22 mouse cellular contexts compared by ENCODE assay signal in the genomic region with DNA sequence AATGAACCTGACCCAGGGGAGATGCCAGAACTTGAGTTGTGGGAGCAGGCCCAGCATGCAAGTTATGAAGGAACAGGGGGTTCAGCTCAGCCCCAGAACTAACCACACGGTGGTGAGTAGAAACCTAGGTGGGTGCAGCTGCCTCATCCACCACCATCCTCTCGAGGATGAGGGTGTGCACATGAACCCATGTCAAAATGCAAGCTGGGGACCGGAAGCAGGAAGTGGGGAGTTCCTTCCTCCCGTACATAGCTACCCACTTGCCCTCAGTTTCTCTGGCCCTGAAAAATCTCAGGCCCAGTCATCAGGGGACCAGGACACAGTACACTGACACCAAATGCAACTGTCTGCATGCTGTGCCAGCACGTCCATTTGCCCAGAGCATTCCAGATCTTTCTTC. TPM values are rescaled to one million over a fixed set of nuclear protein-coding genes. Genes with fewer than 3 reads are reported as not detected.
A peak's percentile ranks its signal among the peaks of the same experiment; 100 is the strongest.
DNase-seq lines count a peak whose midpoint lies in the region; ATAC-seq lines count a peak whose summit lies in the region.
"Had no signal": no experiment of that assay in that cellular context is flagged by ENCODE, and none has a peak within 500 bp of the region (broad histone marks: within the 10 kb centered on the region; RNA-seq: fewer than 3 reads in every experiment).

No protein-coding gene starts in this region.

- H3K36me3 ChIP-seq in heart, embryonic 16.5 days (ENCODE audit: control insufficient read depth, insufficient read depth) = no peaks in the 10 kb centered on the region
- H3K36me3 ChIP-seq in liver, embryonic 11.5 days (ENCODE audit: control insufficient read depth, insufficient read depth, low read length) = no peaks in the 10 kb centered on the region
- H3K36me3 ChIP-seq: liver, embryonic 12.5 days had no signal

- intact Hi-C loops in heart, postnatal 25 days (cut with DNase I) = no loop called here

- H3K9me3 ChIP-seq in heart, embryonic 16.5 days (replicated peaks; ENCODE audit: control insufficient read depth, low read length) = no peaks in the 10 kb centered on the region
- no peaks in the 10 kb centered on the region for H3K9me3 ChIP-seq in liver, embryonic 11.5 days (ENCODE audit: control insufficient read depth, low read length)
- H3K9me3 ChIP-seq: liver, embryonic 12.5 days had no signal

- 61% methylated on average over 5 of the region's 5 CpGs for WGBS in heart, embryonic 16.5 days
- WGBS in liver, embryonic 11.5 days = 57% methylated on average over 5 of the region's 5 CpGs

- no peak overlapping the region; the same call in 1 of the 2 replicates for H3K4me3 ChIP-seq in heart, embryonic 16.5 days (ENCODE audit: low read length)
- H3K4me3 ChIP-seq in liver, embryonic 11.5 days (ENCODE audit: low read depth, low read length) = no peak overlapping the region
- H3K4me3 ChIP-seq: liver, embryonic 12.5 days had no signal

- H3K9ac ChIP-seq in heart, embryonic 16.5 days (ENCODE audit: low read length) = no peak overlapping the region
- H3K9ac ChIP-seq in liver, embryonic 11.5 days (ENCODE audit: low read depth, low read length) = no peak overlapping the region
- H3K9ac ChIP-seq: liver, embryonic 12.5 days had no signal

- H3K4me1 ChIP-seq in heart, embryonic 16.5 days (ENCODE audit: control insufficient read depth, insufficient read depth, low read length) = 0 out of 2 replicates have a peak, but pooled peaks cover 3% of the 10 kb centered on the region
- no peaks in the 10 kb centered on the region; the same call in 1 of the 2 replicates for H3K4me1 ChIP-seq in liver, embryonic 11.5 days (replicated peaks; ENCODE audit: control insufficient read depth, insufficient read depth, low read length)
- H3K4me1 ChIP-seq: liver, embryonic 12.5 days had no signal

- peak overlapping the region; percentile 19; the same call in 1 of the 2 replicates for H3K27ac ChIP-seq in heart, embryonic 16.5 days (ENCODE audit: low read length)
- H3K27ac ChIP-seq in liver, embryonic 11.5 days (ENCODE audit: low read depth, low read length) = no peak overlapping the region
- H3K27ac ChIP-seq: liver, embryonic 12.5 days had no signal

- ATAC-seq in heart, embryonic 16.5 days (replicated peaks; ENCODE audit: extremely low read depth, insufficient read depth, low FRiP score) = no peak
- no peak for ATAC-seq in liver, embryonic 11.5 days (replicated peaks; ENCODE audit: low FRiP score)
- ATAC-seq: forebrain, embryonic 14.5 days; hindbrain, embryonic 16.5 days; liver, embryonic 12.5 days; lung, postnatal 0 days had no signal

- no peak for DNase-seq in heart, postnatal 25 days (ENCODE audit: low spot score)
- peak; percentile 83 for DNase-seq in CD4-positive, CD25-positive, alpha-beta regulatory T cell, adult 2 months (ENCODE audit: low read depth, low spot score)
- peak; percentile 91 for DNase-seq in induced T-regulatory cell, adult 2 months (ENCODE audit: low read depth)
- DNase-seq in thymus, postnatal 0 days (ENCODE audit: low spot score) = peak; percentile 87
- DNase-seq in ovary, postnatal 10 days (ENCODE audit: low spot score) = no peak
- DNase-seq in right cerebral cortex, adult 2 months (ENCODE audit: low spot score in 2 of 2) = no peak
- no peak for DNase-seq in liver, embryonic 11.5 days (ENCODE audit: low spot score)
- DNase-seq: adrenal gland, adult 2 months; cerebellum, adult 9-10 months; embryo, embryonic 11 days; heart, postnatal 36 days; kidney, adult 8-10 months; left cerebral cortex, postnatal 4 days; right cerebral cortex, postnatal 14 days had no signal

- peak overlapping the region; percentile 10 for H3K4me2 ChIP-seq in heart, embryonic 16.5 days (ENCODE audit: low read depth, low read length)
- H3K4me2 ChIP-seq in liver, embryonic 11.5 days = no peak overlapping the region
- H3K4me2 ChIP-seq: liver, embryonic 12.5 days had no signal

- no peaks in the 10 kb centered on the region for H3K27me3 ChIP-seq in heart, embryonic 16.5 days (ENCODE audit: control insufficient read depth, insufficient read depth, low read length)
- no peaks in the 10 kb centered on the region for H3K27me3 ChIP-seq in liver, embryonic 11.5 days (replicated peaks; ENCODE audit: control insufficient read depth, insufficient read depth, low read length)

RNA-seq across cellular contexts. Expression of a gene that starts 1.1 kb away (rescaled TPM):
- 3.3 and 8.9 TPM in 2 replicates for polyA plus RNA-seq in heart, embryonic 16.5 days (2015; fragmentation: Nextera tagmentation; extraction: Ambion mirVana)
- under 1 TPM in 1 of 2 experiments, not detected in 1; 0.08 TPM for total RNA-seq in heart, postnatal 25 days (2021)
- 101 and 108 TPM in 2 replicates for polyA plus RNA-seq in thymus, postnatal 0 days (2015; fragmentation: Nextera tagmentation; extraction: Ambion mirVana)
- 0.13 and 0.15 TPM in 2 replicates for polyA plus RNA-seq in liver, embryonic 11.5 days (2014; fragmentation: Nextera tagmentation; extraction: Ambion mirVana)
- total RNA-seq: gastrocnemius, adult 8-10 months; layer of hippocampus, postnatal 25 days; left cerebral cortex, postnatal 4 days had no signal
- polyA plus RNA-seq: forebrain, embryonic 14.5 days; hindbrain, embryonic 16.5 days had no signal

RNA-seq across cellular contexts. Expression of a gene that starts 23.6 kb away (rescaled TPM):
- 19.4 and 21.5 TPM in 2 replicates for polyA plus RNA-seq in heart, embryonic 16.5 days (2015; fragmentation: Nextera tagmentation; extraction: Ambion mirVana)
- 10 to 100 TPM; 17.9 to 21.7 TPM for total RNA-seq in heart, postnatal 25 days (2021)
- polyA plus RNA-seq in thymus, postnatal 0 days (2015; fragmentation: Nextera tagmentation; extraction: Ambion mirVana) = 3.5 and 3.6 TPM in 2 replicates
- 15.5 and 18.4 TPM in 2 replicates for polyA plus RNA-seq in liver, embryonic 11.5 days (2014; fragmentation: Nextera tagmentation; extraction: Ambion mirVana)

RNA-seq across cellular contexts. Expression of a gene that starts 37.7 kb away (rescaled TPM):
- 10.6 and 12.1 TPM in 2 replicates for polyA plus RNA-seq in heart, embryonic 16.5 days (2015; fragmentation: Nextera tagmentation; extraction: Ambion mirVana)
- total RNA-seq in heart, postnatal 25 days (2021) = 10 to 100 TPM; 48.3 to 50.7 TPM
- 13.9 and 14.4 TPM in 2 replicates for polyA plus RNA-seq in thymus, postnatal 0 days (2015; fragmentation: Nextera tagmentation; extraction: Ambion mirVana)
- 15.4 and 15.6 TPM in 2 replicates for polyA plus RNA-seq in liver, embryonic 11.5 days (2014; fragmentation: Nextera tagmentation; extraction: Ambion mirVana)

RNA-seq across cellular contexts. Expression of a gene that starts 50.9 kb away (rescaled TPM):
- not detected in 2 replicates for polyA plus RNA-seq in heart, embryonic 16.5 days (2015; fragmentation: Nextera tagmentation; extraction: Ambion mirVana)
- total RNA-seq in heart, postnatal 25 days (2021) = under 1 TPM in 1 of 2 experiments, not detected in 1; 0.08 TPM
- 0.04 and 0.05 TPM in 2 replicates for polyA plus RNA-seq in thymus, postnatal 0 days (2015; fragmentation: Nextera tagmentation; extraction: Ambion mirVana)
- polyA plus RNA-seq in liver, embryonic 11.5 days (2014; fragmentation: Nextera tagmentation; extraction: Ambion mirVana) = 0.05 and 0.06 TPM in 2 replicates
- total RNA-seq: gastrocnemius, adult 8-10 months; megakaryocyte-erythroid progenitor cell, adult 5-6 weeks had no signal

RNA-seq across cellular contexts. Expression of a gene that starts 52.7 kb away (rescaled TPM):
- polyA plus RNA-seq in heart, embryonic 16.5 days (2015; fragmentation: Nextera tagmentation; extraction: Ambion mirVana) = 0.39 and 0.44 TPM in 2 replicates
- total RNA-seq in heart, postnatal 25 days (2021) = under 1 TPM; 0.17 to 0.18 TPM
- 0.15 and 0.48 TPM in 2 replicates for polyA plus RNA-seq in thymus, postnatal 0 days (2015; fragmentation: Nextera tagmentation; extraction: Ambion mirVana)
- 0.62 and 1.1 TPM in 2 replicates for polyA plus RNA-seq in liver, embryonic 11.5 days (2014; fragmentation: Nextera tagmentation; extraction: Ambion mirVana)
- total RNA-seq: gastrocnemius, adult 8-10 months; megakaryocyte-erythroid progenitor cell, adult 5-6 weeks had no signal

Comparison
In these comparisons a context has a peak if more than half of its experiments do, and no peak if none do; other contexts are left out.
1. DNase-seq: peak in CD4-positive, CD25-positive, alpha-beta regulatory T cell, adult 2 months (single experiment), induced T-regulatory cell, adult 2 months (single experiment) and thymus, postnatal 0 days (single experiment); none in heart, postnatal 25 days (single experiment), ovary, postnatal 10 days (single experiment), right cerebral cortex, adult 2 months (0 of 2) and liver, embryonic 11.5 days (single experiment).
2. RNA of a gene that starts 1.1 kb away (polyA plus RNA-seq): 101 to 108 TPM in thymus, postnatal 0 days; 3.3 to 8.9 TPM in heart, embryonic 16.5 days and 0.13 to 0.15 TPM in liver, embryonic 11.5 days; every median in the first group is over 10 times any median in the second.